In the genomic region with DNA sequence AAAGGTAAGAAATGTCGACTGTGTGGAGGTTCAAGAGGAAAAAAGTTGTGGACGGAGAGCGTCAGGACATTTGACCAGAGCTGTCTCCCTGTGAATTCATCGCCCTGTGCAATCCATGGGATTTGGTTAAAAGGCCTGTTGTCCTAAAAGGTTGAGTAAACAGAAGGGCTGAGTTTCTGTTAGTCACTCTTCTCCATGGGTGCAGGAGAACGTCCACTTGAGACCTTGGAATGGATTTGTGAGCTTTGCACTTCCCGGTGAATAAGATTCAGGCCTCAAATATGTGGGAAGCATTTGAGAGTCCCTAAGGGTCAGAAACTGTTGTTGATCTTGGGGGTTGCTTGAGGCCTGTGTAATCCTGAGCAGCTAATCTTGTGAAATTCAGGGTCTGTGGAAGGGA, we compare ENCODE assay signal across 9 mouse cellular contexts. TPM values are rescaled to one million over a fixed set of nuclear protein-coding genes. Genes with fewer than 3 reads are reported as not detected.
DNase-seq lines count a peak whose midpoint lies in the region; ATAC-seq and TF ChIP-seq lines count a peak whose summit lies in the region.
"Had no signal": no experiment of that assay in that cellular context is flagged by ENCODE, and none has a peak within 500 bp of the region (broad histone marks: within the 10 kb centered on the region; RNA-seq: fewer than 3 reads in every experiment).

No protein-coding gene starts in this region.

- ATAC-seq in forebrain, embryonic 11.5 days (replicated peaks; ENCODE audit: low FRiP score) = no peak
- no peak for ATAC-seq in midbrain, embryonic 14.5 days (ENCODE audit: low FRiP score, low TSS enrichment)
- no peak for ATAC-seq in limb, embryonic 14.5 days (ENCODE audit: low FRiP score, low read depth)
- ATAC-seq in stomach, postnatal 0 days (ENCODE audit: low FRiP score, low TSS enrichment) = no peak

- no peak overlapping the region for H3K9ac ChIP-seq in forebrain, embryonic 11.5 days (ENCODE audit: low read length)
- H3K9ac ChIP-seq in midbrain, embryonic 14.5 days (replicated peaks; ENCODE audit: low read length) = no peak overlapping the region
- H3K9ac ChIP-seq in limb, embryonic 14.5 days (ENCODE audit: low read depth, low read length, severe bottlenecking) = no peak overlapping the region
- 0 out of 2 replicates have a peak overlapping the region, but pooled peaks have one; percentile 93 for H3K9ac ChIP-seq in stomach, postnatal 0 days (ENCODE audit: low read length)

- H3K4me1 ChIP-seq in forebrain, embryonic 10.5 days = peaks cover 18% of the 10 kb centered on the region
- no peaks in the 10 kb centered on the region for H3K4me1 ChIP-seq in forebrain, embryonic 11.5 days (replicated peaks; ENCODE audit: control insufficient read depth, insufficient read depth, low read length)
- peaks cover 18% of the 10 kb centered on the region for H3K4me1 ChIP-seq in midbrain, embryonic 10.5 days
- peaks cover 9% of the 10 kb centered on the region; the same call in 1 of the 2 replicates for H3K4me1 ChIP-seq in midbrain, embryonic 14.5 days (ENCODE audit: control insufficient read depth, insufficient read depth, low read length)
- H3K4me1 ChIP-seq in limb, embryonic 14.5 days (ENCODE audit: control insufficient read depth, insufficient read depth, low read length) = peaks cover 10% of the 10 kb centered on the region; the same call in 1 of the 2 replicates
- 0 out of 2 replicates have a peak, but pooled peaks cover 4% of the 10 kb centered on the region for H3K4me1 ChIP-seq in stomach, postnatal 0 days (replicated peaks; ENCODE audit: control insufficient read depth, insufficient read depth)

- H3K27me3 ChIP-seq in forebrain, embryonic 10.5 days (ENCODE audit: poor library complexity, severe bottlenecking) = peaks cover 4% of the 10 kb centered on the region; the same call in 1 of the 2 replicates
- no peaks in the 10 kb centered on the region for H3K27me3 ChIP-seq in forebrain, embryonic 11.5 days (ENCODE audit: control insufficient read depth, insufficient read depth, low read length)
- 0 out of 2 replicates have a peak, but pooled peaks cover 5% of the 10 kb centered on the region for H3K27me3 ChIP-seq in midbrain, embryonic 10.5 days (ENCODE audit: low read depth, poor library complexity, severe bottlenecking)
- H3K27me3 ChIP-seq in midbrain, embryonic 14.5 days (ENCODE audit: control insufficient read depth, insufficient read depth, low read length) = no peaks in the 10 kb centered on the region
- no peaks in the 10 kb centered on the region for H3K27me3 ChIP-seq in limb, embryonic 14.5 days (ENCODE audit: control insufficient read depth, insufficient read depth, low read length)
- no peaks in the 10 kb centered on the region for H3K27me3 ChIP-seq in stomach, postnatal 0 days (ENCODE audit: control insufficient read depth, insufficient read depth, low read length)

- no peak for TF ChIP-seq POLR2A in limb, embryonic 14.5 days (IDR thresholded peaks at IDR 0.05; ENCODE audit: borderline replicate concordance, extremely low read depth, insufficient read depth, insufficient read length)

- H3K9me3 ChIP-seq in forebrain, embryonic 10.5 days = no peaks in the 10 kb centered on the region
- no peaks in the 10 kb centered on the region for H3K9me3 ChIP-seq in forebrain, embryonic 11.5 days (ENCODE audit: control insufficient read depth, low read length)
- no peaks in the 10 kb centered on the region for H3K9me3 ChIP-seq in midbrain, embryonic 10.5 days (replicated peaks)
- H3K9me3 ChIP-seq in midbrain, embryonic 14.5 days (ENCODE audit: control insufficient read depth, low read length) = no peaks in the 10 kb centered on the region
- H3K9me3 ChIP-seq in limb, embryonic 14.5 days (ENCODE audit: control insufficient read depth, low read length) = no peaks in the 10 kb centered on the region
- H3K9me3 ChIP-seq in stomach, postnatal 0 days (ENCODE audit: control insufficient read depth, low read length) = no peaks in the 10 kb centered on the region

- no peak overlapping the region for H3K27ac ChIP-seq in forebrain, embryonic 10.5 days
- H3K27ac ChIP-seq in forebrain, embryonic 11.5 days (ENCODE audit: low read depth, low read length) = no peak overlapping the region
- H3K27ac ChIP-seq in midbrain, embryonic 10.5 days (replicated peaks) = no peak overlapping the region
- no peak overlapping the region for H3K27ac ChIP-seq in midbrain, embryonic 14.5 days (replicated peaks; ENCODE audit: low read depth, low read length)
- no peak overlapping the region for H3K27ac ChIP-seq in limb, embryonic 14.5 days (replicated peaks; ENCODE audit: low read depth, low read length)
- peak overlapping the region; percentile 93 for H3K27ac ChIP-seq in stomach, postnatal 0 days (replicated peaks)

- 89% methylated on average over 6 of the region's 6 CpGs for WGBS in forebrain, embryonic 10.5 days
- WGBS in forebrain, embryonic 11.5 days = 84% methylated on average over 6 of the region's 6 CpGs
- 80% methylated on average over 6 of the region's 6 CpGs for WGBS in midbrain, embryonic 10.5 days
- WGBS in midbrain, embryonic 14.5 days = 86% methylated on average over 6 of the region's 6 CpGs
- WGBS in limb, embryonic 14.5 days = 72% methylated on average over 6 of the region's 6 CpGs
- 68% methylated on average over 6 of the region's 6 CpGs for WGBS in stomach, postnatal 0 days

- H3K4me3 ChIP-seq in forebrain, embryonic 10.5 days = peak overlapping the region; percentile 92; the same call in 1 of the 2 replicates
- H3K4me3 ChIP-seq in forebrain, embryonic 11.5 days (ENCODE audit: low read depth, low read length) = no peak overlapping the region
- H3K4me3 ChIP-seq in midbrain, embryonic 10.5 days = peak overlapping the region; percentile 91
- H3K4me3 ChIP-seq in midbrain, embryonic 14.5 days (replicated peaks; ENCODE audit: low read depth, low read length) = no peak overlapping the region
- peak overlapping the region; percentile 87; the same call in 1 of the 2 replicates for H3K4me3 ChIP-seq in limb, embryonic 14.5 days (replicated peaks; ENCODE audit: low read length)
- peak overlapping the region; percentile 88; the same call in 1 of the 2 replicates for H3K4me3 ChIP-seq in stomach, postnatal 0 days (ENCODE audit: low read depth, low read length)

- no peak for TF ChIP-seq CTCF in stomach, postnatal 0 days (IDR thresholded peaks at IDR 0.05; ENCODE audit: low read depth)

- H3K4me2 ChIP-seq in forebrain, embryonic 11.5 days (ENCODE audit: low read depth, low read length, severe bottlenecking) = no peak overlapping the region
- H3K4me2 ChIP-seq in midbrain, embryonic 14.5 days (ENCODE audit: low read length) = no peak overlapping the region
- peak overlapping the region; percentile 88 for H3K4me2 ChIP-seq in limb, embryonic 14.5 days (replicated peaks; ENCODE audit: low read depth, low read length, severe bottlenecking)
- H3K4me2 ChIP-seq in stomach, postnatal 0 days (replicated peaks; ENCODE audit: low read depth) = peak overlapping the region; percentile 94

- TF ChIP-seq EP300 in stomach, postnatal 0 days (optimal IDR thresholded peaks at IDR 0.05) = no peak

- no peaks in the 10 kb centered on the region for H3K36me3 ChIP-seq in forebrain, embryonic 10.5 days (replicated peaks)
- H3K36me3 ChIP-seq in forebrain, embryonic 11.5 days (ENCODE audit: control insufficient read depth, insufficient read depth, low read length) = no peaks in the 10 kb centered on the region
- no peaks in the 10 kb centered on the region for H3K36me3 ChIP-seq in midbrain, embryonic 10.5 days
- no peaks in the 10 kb centered on the region for H3K36me3 ChIP-seq in midbrain, embryonic 14.5 days (ENCODE audit: control insufficient read depth, insufficient read depth, low read length)
- H3K36me3 ChIP-seq in limb, embryonic 14.5 days (ENCODE audit: control insufficient read depth, insufficient read depth, low read length) = no peaks in the 10 kb centered on the region
- no peaks in the 10 kb centered on the region for H3K36me3 ChIP-seq in stomach, postnatal 0 days (ENCODE audit: control insufficient read depth, insufficient read depth, low read length)

- DNase-seq in forebrain, embryonic 10.5 days (ENCODE audit: extremely low spot score, low spot score) = no peak
- no peak for DNase-seq in forebrain, embryonic 11.5 days (ENCODE audit: low spot score)
- no peak for DNase-seq in midbrain, embryonic 10.5 days (ENCODE audit: low spot score)
- DNase-seq in midbrain, embryonic 14.5 days = no peak
- no peak for DNase-seq in limb, embryonic 14.5 days (ENCODE audit: low spot score)
- DNase-seq in stomach, postnatal 0 days (ENCODE audit: low spot score) = no peak
- DNase-seq in spleen, postnatal 14 days (ENCODE audit: low spot score in 2 of 2) = no peak
- DNase-seq in thymus, postnatal 10 days (ENCODE audit: low spot score in 2 of 2) = no peak
- DNase-seq: gastrocnemius, postnatal 14 days had no signal

RNA-seq across cellular contexts. Expression of gene Arfgef2, which starts 1.4 kb away (rescaled TPM):
- 4.9 and 5.4 TPM in 2 replicates for polyA plus RNA-seq in forebrain, embryonic 10.5 days (2016; fragmentation: Nextera tagmentation; extraction: Ambion mirVana)
- polyA plus RNA-seq in forebrain, embryonic 11.5 days (2014; fragmentation: Nextera tagmentation; extraction: Ambion mirVana) = 5.2 and 6.1 TPM in 2 replicates
- 4.2 and 5.3 TPM in 2 replicates for polyA plus RNA-seq in midbrain, embryonic 10.5 days (2016; fragmentation: Nextera tagmentation; extraction: Ambion mirVana)
- 4.5 and 6.8 TPM in 2 replicates for polyA plus RNA-seq in midbrain, embryonic 14.5 days (2014; fragmentation: Nextera tagmentation; extraction: Ambion mirVana)
- 10.5 and 11.3 TPM in 2 replicates for polyA plus RNA-seq in limb, embryonic 14.5 days (2012; rRNA removed)
- polyA plus RNA-seq in limb, embryonic 14.5 days (2014; fragmentation: Nextera tagmentation; extraction: Ambion mirVana) = 6.1 and 6.9 TPM in 2 replicates
- 3.1 and 3.9 TPM in 2 replicates for polyA plus RNA-seq in stomach, postnatal 0 days (2015; fragmentation: Nextera tagmentation; extraction: Ambion mirVana)

RNA-seq across cellular contexts. Expression of gene Trp53rkb, which starts 14.5 kb away (rescaled TPM):
- polyA plus RNA-seq in forebrain, embryonic 10.5 days (2016; fragmentation: Nextera tagmentation; extraction: Ambion mirVana) = 10.4 and 11.1 TPM in 2 replicates
- 11.4 and 12.0 TPM in 2 replicates for polyA plus RNA-seq in forebrain, embryonic 11.5 days (2014; fragmentation: Nextera tagmentation; extraction: Ambion mirVana)
- 10.0 and 12.7 TPM in 2 replicates for polyA plus RNA-seq in midbrain, embryonic 10.5 days (2016; fragmentation: Nextera tagmentation; extraction: Ambion mirVana)
- 9.4 and 11.4 TPM in 2 replicates for polyA plus RNA-seq in midbrain, embryonic 14.5 days (2014; fragmentation: Nextera tagmentation; extraction: Ambion mirVana)
- polyA plus RNA-seq in limb, embryonic 14.5 days (2012; rRNA removed) = 7.7 and 10.3 TPM in 2 replicates
- 8.0 and 10.8 TPM in 2 replicates for polyA plus RNA-seq in limb, embryonic 14.5 days (2014; fragmentation: Nextera tagmentation; extraction: Ambion mirVana)
- 3.8 and 4.8 TPM in 2 replicates for polyA plus RNA-seq in stomach, postnatal 0 days (2015; fragmentation: Nextera tagmentation; extraction: Ambion mirVana)

Comparison
In these comparisons a context has a peak if more than half of its experiments do, and no peak if none do; other contexts are left out.
1. H3K4me3 ChIP-seq: peak in forebrain, embryonic 10.5 days (single experiment), midbrain, embryonic 10.5 days (single experiment), limb, embryonic 14.5 days (single experiment) and stomach, postnatal 0 days (single experiment); none in forebrain, embryonic 11.5 days (single experiment) and midbrain, embryonic 14.5 days (single experiment).
2. H3K4me2 ChIP-seq: peak in limb, embryonic 14.5 days (single experiment) and stomach, postnatal 0 days (single experiment); none in forebrain, embryonic 11.5 days (single experiment) and midbrain, embryonic 14.5 days (single experiment).